Mouse (Mus musculus) erythroid progenitor cell, adult 5-6 weeks (primary cell): ENCODE results near the gene Csmd2. TPM values are rescaled to one million over a fixed set of nuclear protein-coding genes. Genes with fewer than 3 reads are reported as not detected.
"Not testable (repeated sequence)": the region's sequence is repeated elsewhere in the genome, so short reads cannot be mapped to it uniquely, and the experiment has no call there.

Experiments
- ATAC-seq: replicated peaks from 2 replicates; pipeline ENCODE4 v1.8.0; 2016; ENCODE audit warnings: moderate number of reproducible peaks, mild to moderate bottlenecking, moderate TSS enrichment, inconsistent platforms; ENCODE audit not compliant: poor library complexity, low FRiP score, severe bottlenecking
- total RNA-seq, 2 experiments: library from RNA; stranded (forward) in 1 of 2; stranded (reverse) in 1 of 2; fragments of 150-400 nt in 1 of 2; fragments of 186-747, 209-891 nt in 1 of 2; gene quantifications; 2 replicates each; pipeline versions ENCODE4 v1.2.3 to v1.2.4; 2015 to 2017; ENCODE audit warnings: low replicate concordance in 2 of 2

The Csmd2 gene
- total RNA-seq, 2 experiments from 2014 or later, result not detected

- ATAC-seq, result no peak
Measured at GRCm38 (mm10) chr4:128560327-128560726, 572.7 kb downstream of the Csmd2 start.

GRCm38 (mm10) chr4:128575811-128576210 lies 588.2 kb downstream of the Csmd2 start:
- no peak for ATAC-seq

DNA sequence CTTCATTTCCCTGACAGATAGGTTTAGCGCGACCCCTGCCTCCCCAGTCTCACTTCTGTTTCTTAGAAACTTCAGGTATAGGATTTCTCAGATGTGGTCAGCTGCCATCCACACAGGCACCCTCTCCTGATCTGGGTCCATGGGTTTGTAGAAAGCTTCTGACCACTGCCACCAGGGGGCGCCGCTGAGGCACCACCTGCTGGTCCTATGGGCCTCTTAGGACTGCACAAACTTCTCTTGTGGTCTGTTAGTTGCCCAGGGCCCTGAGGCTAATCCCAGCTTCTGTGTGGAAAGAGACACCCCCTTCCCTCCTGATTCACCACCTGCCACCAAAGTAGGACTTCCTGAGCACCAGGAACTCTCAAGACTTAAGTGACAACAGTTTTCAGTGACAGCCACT lies 591.5 kb downstream of the Csmd2 start:
- no peak for ATAC-seq

DNA sequence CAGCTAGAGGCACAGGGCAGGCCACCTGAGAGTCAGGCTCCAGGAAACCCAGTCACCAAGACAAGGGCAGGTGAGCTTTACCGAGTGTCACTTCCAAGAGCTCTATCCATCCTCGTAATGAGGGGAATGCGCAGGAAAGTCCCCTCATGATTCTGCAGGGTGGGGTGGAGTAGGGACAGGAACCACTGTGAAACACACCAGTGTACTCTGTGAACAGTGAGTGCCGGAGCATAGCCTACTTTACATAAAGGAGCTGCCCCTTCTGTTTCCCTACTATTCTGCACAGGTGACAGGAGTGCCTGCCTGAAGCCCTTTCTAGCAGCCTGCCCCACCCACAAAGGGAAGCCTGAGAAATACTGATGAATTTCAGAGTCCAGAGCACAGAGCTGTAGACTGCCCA lies 605.6 kb downstream of the Csmd2 start:
- ATAC-seq, result no peak

DNA sequence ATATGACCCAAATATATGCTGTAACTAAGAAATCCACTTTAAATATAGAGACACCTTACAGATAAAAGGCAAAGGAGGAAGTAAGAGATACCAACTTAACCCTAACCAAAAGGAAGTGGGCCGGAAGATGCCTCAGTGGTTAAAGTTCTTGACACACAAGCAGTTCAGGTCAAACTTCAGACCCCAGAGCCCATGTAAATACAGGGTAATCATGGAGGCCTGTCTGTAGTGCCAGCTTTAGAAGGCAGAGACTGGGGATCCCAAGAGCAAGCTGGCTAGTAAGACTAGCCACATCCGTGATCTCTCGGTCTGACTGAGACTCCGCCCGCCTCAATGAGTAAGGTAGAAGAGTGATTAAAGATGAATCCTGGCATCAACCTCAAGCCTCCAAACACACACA lies 606.4 kb downstream of the Csmd2 start:
- no peak for ATAC-seq

- no peak for ATAC-seq
Measured at GRCm38 (mm10) chr4:128597801-128598560, 610.3 kb downstream of the Csmd2 start.

GRCm38 (mm10) chr4:128606586-128606985 lies 618.9 kb downstream of the Csmd2 start:
- no peak for ATAC-seq

GRCm38 (mm10) chr4:128607661-128608060 lies 620.0 kb downstream of the Csmd2 start:
- no peak for ATAC-seq

GRCm38 (mm10) chr4:128609276-128609924 lies 621.7 kb downstream of the Csmd2 start:
- no peak for ATAC-seq

- peak; percentile 97 for ATAC-seq
Measured at GRCm38 (mm10) chr4:128609925-128610402, 622.3 kb downstream of the Csmd2 start, which contains the start of gene Zscan20. Gene Zscan20 (minus strand): TSS chr4:128610098.

DNA sequence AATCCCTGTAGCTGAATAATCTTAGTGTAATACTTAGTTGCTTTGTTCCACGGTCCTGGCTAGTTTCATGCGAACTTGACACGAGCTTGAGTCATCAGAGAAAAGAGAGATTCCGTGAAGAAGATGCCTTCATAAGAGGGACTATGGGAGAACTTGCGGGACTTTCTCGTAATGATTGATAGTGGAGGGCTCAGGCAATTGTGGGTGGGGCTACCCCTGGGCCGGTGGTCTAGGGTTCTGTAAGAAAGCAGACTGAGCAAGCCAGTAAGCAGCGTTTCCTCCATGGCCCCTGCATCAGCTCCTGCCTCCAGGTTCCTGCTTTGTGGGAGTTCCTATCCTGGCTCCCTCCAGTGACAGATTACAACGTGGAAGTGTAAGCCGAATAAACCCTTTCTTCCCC lies 623.0 kb downstream of the Csmd2 start:
- no peak for ATAC-seq

DNA sequence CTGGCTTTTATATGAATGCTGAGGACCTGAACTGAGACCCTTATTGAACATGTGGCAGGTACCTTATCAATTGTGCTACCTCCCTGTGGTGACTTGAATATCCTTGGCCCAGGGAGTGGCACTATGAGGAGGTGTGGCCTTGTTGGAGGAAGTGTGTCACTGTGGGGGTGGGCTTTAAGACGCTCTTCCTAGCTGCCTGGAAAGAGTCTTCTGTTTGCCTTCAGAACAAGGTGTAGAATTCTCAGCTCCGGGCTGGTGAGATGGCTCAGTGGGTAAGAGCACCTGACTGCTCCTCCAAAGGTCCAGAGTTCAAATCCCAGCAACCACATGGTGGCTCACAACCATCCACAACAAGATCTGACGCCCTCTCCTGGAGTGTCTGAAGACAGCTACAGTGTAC lies 624.1 kb downstream of the Csmd2 start:
- not testable (repeated sequence) for ATAC-seq

DNA sequence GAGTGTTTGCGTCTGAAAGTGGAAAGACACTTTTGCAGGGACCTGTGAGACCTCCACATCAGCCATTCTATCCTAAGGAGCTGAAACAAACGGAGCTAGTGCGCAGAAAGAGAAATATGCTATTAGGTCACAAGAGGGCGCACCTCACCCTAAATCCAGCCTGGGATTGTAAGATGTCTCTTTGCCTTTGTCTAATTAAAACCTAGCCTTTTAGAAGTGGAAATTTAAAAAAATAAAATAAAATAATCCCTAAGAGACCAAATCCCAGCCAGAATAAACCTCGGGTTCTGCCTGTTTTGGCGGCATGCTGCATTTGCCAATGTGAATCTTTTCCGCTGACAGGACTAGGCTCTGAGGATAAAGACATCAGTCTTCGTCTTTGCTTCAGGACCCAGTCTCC lies 625.7 kb downstream of the Csmd2 start:
- ATAC-seq, result no peak

- no peak for ATAC-seq
Measured at GRCm38 (mm10) chr4:128615761-128616160, 628.1 kb downstream of the Csmd2 start.

Other genes with a start within 250 kb of the Csmd2 start
- gene CK137956, start 16.9 kb upstream of the Csmd2 start, total RNA-seq (2015; ENCODE audit: low replicate concordance), result not detected in 2 replicates
- gene CK137956, start 16.9 kb upstream of the Csmd2 start, total RNA-seq (2017; ENCODE audit: low replicate concordance), result not detected in 2 replicates